Mouse (Mus musculus) urinary bladder, adult 18-20 months (tissue): ENCODE results near the gene Por.

Experiments
- DNase-seq, 2 experiments: peaks; one replicate each; pipeline ENCODE4 v3.0.0; 2022; ENCODE audit warnings: low spot score in 2 of 2, mixed read lengths in 2 of 2

The Por gene

GRCm38 (mm10) chr5:135727871-135728270 lies 58.0 kb downstream of the Por start:
- DNase-seq: no peak

GRCm38 (mm10) chr5:135728361-135728760 lies 58.5 kb downstream of the Por start:
- no peak for DNase-seq

- no peak for DNase-seq
Measured at GRCm38 (mm10) chr5:135729351-135729750, 59.5 kb downstream of the Por start.

- no peak for DNase-seq
Measured at GRCm38 (mm10) chr5:135730278-135730677, 60.4 kb downstream of the Por start.

GRCm38 (mm10) chr5:135730916-135731315 lies 61.1 kb downstream of the Por start:
- no peak for DNase-seq

- DNase-seq: no peak
Measured at GRCm38 (mm10) chr5:135731322-135731721, 61.5 kb downstream of the Por start.

- DNase-seq: no peak
Measured at GRCm38 (mm10) chr5:135733071-135733470, 63.2 kb downstream of the Por start.

GRCm38 (mm10) chr5:135734057-135734680 lies 64.3 kb downstream of the Por start:
- DNase-seq: no peak

GRCm38 (mm10) chr5:135735741-135736140 lies 65.9 kb downstream of the Por start:
- DNase-seq: no peak

- no peak for DNase-seq
Measured at GRCm38 (mm10) chr5:135736544-135736943, 66.7 kb downstream of the Por start.

GRCm38 (mm10) chr5:135737154-135737553 lies 67.3 kb downstream of the Por start:
- no peak for DNase-seq

- DNase-seq: no peak
Measured at GRCm38 (mm10) chr5:135738266-135738665, 68.4 kb downstream of the Por start.

GRCm38 (mm10) chr5:135742156-135742555 lies 72.3 kb downstream of the Por start:
- no peak for DNase-seq

GRCm38 (mm10) chr5:135742941-135743740 lies 73.3 kb downstream of the Por start:
- no peak for DNase-seq

- peak; percentile 96 for DNase-seq
Measured at GRCm38 (mm10) chr5:135743741-135744609, 74.1 kb downstream of the Por start, which contains the start of gene Tmem120a. Gene Tmem120a, minus strand, starts transcription at chr5:135744448.

GRCm38 (mm10) chr5:135744742-135745141 lies 74.9 kb downstream of the Por start:
- DNase-seq: no peak

GRCm38 (mm10) chr5:135751041-135751440 lies 81.2 kb downstream of the Por start:
- DNase-seq: no peak

- no peak for DNase-seq
Measured at GRCm38 (mm10) chr5:135751595-135751994, 81.8 kb downstream of the Por start.

- DNase-seq: no peak
Measured at GRCm38 (mm10) chr5:135761881-135762280, 92.0 kb downstream of the Por start.

GRCm38 (mm10) chr5:135763526-135763925 lies 93.7 kb downstream of the Por start:
- peak; percentile 35 to 44 for DNase-seq

GRCm38 (mm10) chr5:135764971-135765370 lies 95.1 kb downstream of the Por start:
- no peak for DNase-seq

- DNase-seq: no peak
Measured at GRCm38 (mm10) chr5:135772519-135772918, 102.7 kb downstream of the Por start.
